Mouse (Mus musculus): ENCODE measurements around the gene Sash3.

GRCm38 (mm10) chrX:48139368-48140285 is 6.6 kb upstream of the Sash3 start:
- no peak for TF ChIP-seq MYOD1 (IDR thresholded peaks at IDR 0.05; ENCODE audit: control insufficient read depth, insufficient read length, low read depth)
- no peak for TF ChIP-seq FOSL1 (IDR thresholded peaks at IDR 0.05; ENCODE audit: insufficient read depth, low read length, poor library complexity, severe bottlenecking)
- TF ChIP-seq MYOG (IDR thresholded peaks at IDR 0.05; ENCODE audit: control insufficient read depth, extremely low read depth, insufficient read length): no peak

Data from C2C12 (cell line).